Mouse (Mus musculus) layer of hippocampus, adult 2 months (tissue): Measurements from ENCODE around the gene Sphk2. TPM values are rescaled to one million over a fixed set of nuclear protein-coding genes. Genes with fewer than 3 reads are reported as not detected.
A peak's percentile ranks its signal among the peaks of the same experiment; 100 is the strongest.

Experiments
- DNase-seq, 2 experiments: peaks; one replicate each; pipeline ENCODE4 v3.0.0; 2022; ENCODE audit warnings: low spot score in 2 of 2
- H3K27ac ChIP-seq: fragments of 200-600 bp; 2 replicates; pipeline ENCODE4 v1.8.1; 2022
- H3K4me3 ChIP-seq: fragments of 200-600 bp; 2 replicates; pipeline ENCODE4 v1.8.1; 2022; ENCODE audit warnings: mild to moderate bottlenecking
- CTCF ChIP-seq: fragments of 200-600 bp; conservative IDR thresholded peaks from 2 replicates; pipeline ENCODE4 v1.8.1; 2022; ENCODE audit warnings: antibody characterized with exemption, mild to moderate bottlenecking, moderate library complexity
- total RNA-seq, 2 experiments: library from RNA; stranded (reverse); gene quantifications; 2 replicates each; pipeline ENCODE4 v1.2.3; 2021

Sphk2 gene
- total RNA-seq, 2 experiments from 2014 or later, result 32.3 to 35.8 TPM

- peak; percentile 47 for TF ChIP-seq CTCF
- DNase-seq, result no peak
- H3K4me3 ChIP-seq, result peak overlapping the region; percentile 72
- H3K27ac ChIP-seq, result peak overlapping the region; percentile 99
Measured at GRCm38 (mm10) chr7:45705443-45705864, 12.3 kb downstream of the Sphk2 start.

- DNase-seq, result peak; percentile 99 to 100
- peak within 1 kb of the TSS; percentile 72 for H3K4me3 ChIP-seq
- H3K27ac ChIP-seq, result peak within 1 kb of the TSS; percentile 99
- no peak for TF ChIP-seq CTCF
Measured at GRCm38 (mm10) chr7:45704730-45705442, 12.9 kb downstream of the Sphk2 start, which contains the start of gene Dbp. Gene Dbp, plus strand, starts transcription at chr7:45705088.

GRCm38 (mm10) chr7:45704046-45704559 lies 13.7 kb downstream of the Sphk2 start:
- peak overlapping the region; percentile 99 for H3K27ac ChIP-seq
- peak overlapping the region; percentile 72 for H3K4me3 ChIP-seq
- TF ChIP-seq CTCF, result no peak
- peak; percentile 74 to 84 for DNase-seq

- no peak for DNase-seq
- Histone ChIP-seq H3K4me3 (peak overlapping the region; percentile 72), H3K27ac (peak overlapping the region; percentile 99)
- TF ChIP-seq CTCF, result no peak
Measured at GRCm38 (mm10) chr7:45703521-45704033, 14.2 kb downstream of the Sphk2 start.

GRCm38 (mm10) chr7:45702809-45703520 lies 14.8 kb downstream of the Sphk2 start:
- DNase-seq, result no peak
- H3K4me3 ChIP-seq, result peak overlapping the region; percentile 72; the same call in 1 of the 2 replicates
- peak overlapping the region; percentile 99 for H3K27ac ChIP-seq
- TF ChIP-seq CTCF, result no peak

- Histone ChIP-seq H3K4me3 (no peak overlapping the region), H3K27ac (peak overlapping the region; percentile 99; the same call in 1 of the 2 replicates)
- no peak for DNase-seq
- TF ChIP-seq CTCF, result no peak
Measured at GRCm38 (mm10) chr7:45702316-45702715, 15.5 kb downstream of the Sphk2 start.

- no peak for TF ChIP-seq CTCF
- DNase-seq, result no peak
- Histone ChIP-seq H3K27ac (peak overlapping the region; percentile 98), H3K4me3 (peak overlapping the region; percentile 57)
Measured at GRCm38 (mm10) chr7:45701607-45702006, 16.2 kb downstream of the Sphk2 start.

- Histone ChIP-seq H3K27ac (peak overlapping the region; percentile 98), H3K4me3 (peak overlapping the region; percentile 57)
- TF ChIP-seq CTCF, result no peak
- DNase-seq, result no peak
Measured at GRCm38 (mm10) chr7:45701072-45701471, 16.7 kb downstream of the Sphk2 start.

GRCm38 (mm10) chr7:45700301-45701015 lies 17.3 kb downstream of the Sphk2 start:
- TF ChIP-seq CTCF, result no peak
- H3K4me3 ChIP-seq, result peak overlapping the region; percentile 57
- H3K27ac ChIP-seq, result peak overlapping the region; percentile 98
- peak; percentile 83 to 87 for DNase-seq

- Histone ChIP-seq H3K27ac (peak within 1 kb of the TSS; percentile 98), H3K4me3 (peak within 1 kb of the TSS; percentile 57)
- no peak for TF ChIP-seq CTCF
- no peak for DNase-seq
Measured at GRCm38 (mm10) chr7:45699523-45700141, 18.2 kb downstream of the Sphk2 start, which contains the start of gene Car11. Gene Car11, plus strand, starts transcription at chr7:45699843.

- H3K27ac ChIP-seq, result no peak overlapping the region
- no peak for DNase-seq
- TF ChIP-seq CTCF, result no peak
- H3K4me3 ChIP-seq, result no peak overlapping the region
Measured at GRCm38 (mm10) chr7:45697894-45698293, 19.9 kb downstream of the Sphk2 start.

GRCm38 (mm10) chr7:45695098-45695497 lies 22.7 kb downstream of the Sphk2 start:
- Histone ChIP-seq H3K27ac (no peak overlapping the region), H3K4me3 (no peak overlapping the region)
- TF ChIP-seq CTCF, result no peak
- no peak for DNase-seq
